Mouse (Mus musculus) cerebellum, postnatal 25 days (tissue): ENCODE data around the gene Stk11ip.

Experiments
- DNase-seq, 2 experiments: peaks; one replicate each; pipeline ENCODE4 v3.0.0; 2021; ENCODE audit warnings: mixed read lengths in 2 of 2

The Stk11ip gene

DNA sequence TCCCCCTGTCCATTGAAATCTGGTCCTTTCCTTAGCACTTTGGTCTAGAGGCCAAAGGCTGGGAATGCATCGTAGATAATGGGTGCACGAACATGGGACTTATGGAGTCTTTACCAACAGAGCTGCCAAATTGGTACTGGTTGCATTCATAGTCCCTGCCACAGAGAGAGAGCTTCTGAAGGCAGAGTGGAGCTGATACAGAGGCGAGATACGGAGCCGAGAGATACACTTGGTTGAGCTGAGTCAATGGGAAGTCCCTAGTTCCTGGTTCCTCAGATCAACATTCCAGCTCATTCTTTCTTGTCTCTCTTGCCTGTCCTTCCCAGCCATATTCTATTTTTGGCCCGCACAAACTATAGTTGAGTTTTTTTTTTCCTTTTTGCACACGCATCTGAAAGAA lies 52.4 kb downstream of the Stk11ip start:
- no peak for DNase-seq

DNA sequence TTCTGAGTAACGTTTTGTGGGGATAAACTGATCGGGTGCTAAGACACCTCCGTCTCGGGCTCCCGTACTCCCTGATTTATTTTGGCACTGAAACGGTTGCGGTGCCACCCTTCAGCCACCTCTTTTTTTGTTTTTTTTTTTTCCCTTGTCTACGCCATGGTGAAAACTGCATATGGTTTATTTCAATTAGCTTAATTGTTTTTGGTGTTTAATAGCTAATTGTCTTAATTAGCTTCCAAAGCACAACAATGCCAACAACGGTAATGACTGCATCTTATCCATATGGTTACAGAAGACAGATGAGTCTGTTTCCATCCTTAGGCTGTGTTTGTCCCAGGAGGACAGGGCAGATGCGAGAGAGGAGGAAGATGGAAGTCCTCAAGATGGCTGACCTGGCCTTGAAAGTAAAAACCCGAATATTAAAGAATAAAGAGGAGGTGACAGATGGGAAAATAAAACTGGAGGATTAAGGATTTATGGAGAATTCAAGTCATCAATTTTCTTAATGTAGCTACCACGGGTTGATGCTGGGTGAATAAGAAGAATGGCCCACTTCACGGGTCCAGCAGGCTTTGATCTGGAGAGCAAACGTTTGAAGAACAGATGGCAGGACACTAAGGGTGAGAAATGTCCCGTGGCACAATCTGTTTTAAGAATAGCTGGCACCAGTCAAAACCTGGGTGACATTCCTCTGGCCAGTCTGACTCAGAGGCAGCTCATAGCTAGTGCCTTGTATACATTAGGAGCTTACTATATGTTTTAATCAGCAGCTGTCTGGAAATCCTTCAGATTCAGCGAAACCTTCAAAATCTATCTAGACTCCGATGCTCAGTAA lies 53.4 kb downstream of the Stk11ip start:
- peak; percentile 72 to 73 for DNase-seq

DNA sequence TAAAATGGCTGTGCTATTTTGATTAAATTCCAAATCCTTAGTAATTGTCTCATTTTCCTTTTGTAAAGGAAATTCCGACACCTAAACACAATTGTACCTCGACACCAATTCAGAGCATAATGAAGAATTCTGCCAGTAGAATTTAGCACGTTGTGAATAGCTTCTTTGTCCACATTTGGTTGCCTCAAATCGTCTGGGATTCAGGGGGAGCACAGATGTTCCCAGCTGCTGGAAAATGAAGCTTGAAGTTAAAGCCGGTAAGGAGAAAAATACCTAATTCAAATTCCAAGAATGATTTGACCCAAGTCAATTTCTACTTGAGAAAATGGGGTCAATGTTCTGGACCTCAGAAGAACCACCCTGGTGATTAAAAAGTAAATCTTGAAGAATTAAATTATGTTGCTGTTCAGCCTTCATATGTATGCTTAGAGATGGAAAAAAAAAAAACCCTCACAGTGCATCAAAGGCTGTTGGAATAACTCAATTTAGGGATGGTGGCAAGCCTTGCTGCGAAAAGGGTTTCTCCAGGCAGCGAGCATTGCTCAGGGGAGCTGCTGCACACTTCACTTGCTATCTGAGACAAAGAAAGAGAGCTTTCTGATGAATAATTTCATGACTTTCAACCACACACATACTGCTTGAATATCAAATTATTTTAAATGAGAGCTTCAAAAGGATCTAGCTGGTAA lies 60.8 kb downstream of the Stk11ip start:
- DNase-seq: no peak

DNA sequence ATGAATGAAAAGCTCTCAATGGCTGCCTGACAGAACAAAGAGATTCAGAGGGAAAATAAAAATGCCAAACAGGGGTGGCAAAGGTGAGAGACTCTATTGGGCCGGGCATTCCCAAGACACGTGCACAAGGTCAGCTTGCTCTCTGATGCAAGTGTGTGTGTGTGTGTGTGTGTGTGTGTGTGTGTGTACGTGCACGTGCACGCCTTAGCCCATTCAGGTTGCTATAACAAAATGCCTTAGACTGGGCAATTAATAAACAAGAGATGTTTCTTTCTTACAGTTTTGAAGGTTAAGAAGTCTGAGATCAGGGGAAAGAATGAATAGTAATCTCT lies 61.3 kb downstream of the Stk11ip start:
- no peak for DNase-seq

DNA sequence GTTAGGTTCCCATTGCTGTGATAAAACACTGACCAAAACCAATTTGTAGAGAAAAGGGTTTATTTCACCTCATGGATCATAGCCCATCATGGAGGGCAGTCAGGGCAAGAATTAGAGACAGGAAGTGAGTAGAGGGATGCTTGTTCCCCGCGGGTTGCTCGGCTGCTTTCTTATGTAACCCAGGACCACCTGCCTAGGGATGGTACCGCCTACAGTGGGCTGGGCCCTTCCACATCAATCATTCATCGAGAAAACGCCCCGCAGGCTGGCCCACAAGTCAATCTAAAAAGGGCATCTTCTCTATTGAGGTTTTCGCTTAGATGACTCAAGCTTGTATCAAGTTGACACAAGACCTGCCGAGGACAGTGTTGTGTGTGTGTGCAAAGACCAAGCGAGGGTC lies 61.7 kb downstream of the Stk11ip start:
- no peak for DNase-seq

DNA sequence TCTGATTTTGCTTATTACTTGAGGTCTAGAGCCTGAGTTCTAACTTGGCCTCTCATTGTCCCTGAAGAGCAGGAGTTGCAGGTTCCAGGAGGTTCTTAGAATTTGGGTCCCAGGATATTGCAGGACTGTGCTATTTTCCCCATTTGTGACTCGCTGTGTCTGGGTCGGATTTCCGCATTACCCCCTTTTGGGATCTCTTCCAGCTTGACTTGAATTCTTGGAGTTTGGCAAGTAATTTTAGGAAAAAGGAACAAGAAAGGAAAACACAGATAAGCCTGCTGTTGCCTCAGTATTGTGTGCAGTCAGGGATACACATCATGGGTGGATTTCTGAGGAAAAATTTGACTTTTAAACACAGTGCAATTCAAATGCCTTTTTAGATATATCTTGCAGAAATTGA lies 65.5 kb downstream of the Stk11ip start:
- DNase-seq: no peak
